Mouse (Mus musculus) intestine, embryonic 14.5 days (tissue): Measurements from ENCODE around the gene Smarca5. TPM values are rescaled to one million over a fixed set of nuclear protein-coding genes. Genes with fewer than 3 reads are reported as not detected.

ENCODE experiments used
- polyA plus RNA-seq: library from polyadenylated mRNA; unstranded; fragments of >200 nt; fragmentation: Nextera tagmentation; extraction: Ambion mirVana; gene quantifications from 2 replicates; pipeline ENCODE4 v1.2.1, GENCODE M21; 2014

The Smarca5 gene
- polyA plus RNA-seq, 1 experiment from 2014 or later = 78.3 TPM

Other genes with a start within 250 kb of the Smarca5 start
- gene Gypa, start 245.7 kb downstream of the Smarca5 start, polyA plus RNA-seq = 2.0 and 2.5 TPM in 2 replicates
- 0.20 and 0.24 TPM in 2 replicates for gene Frem3, start 128.4 kb downstream of the Smarca5 start, polyA plus RNA-seq
- gene Gab1, start 141.0 kb upstream of the Smarca5 start, polyA plus RNA-seq = 23.1 and 23.9 TPM in 2 replicates